Mouse (Mus musculus): ENCODE measurements at regions not wholly inside any gene's neighbourhood (a gene's known extent, or its start where the extent isn't known, plus 50 kb on each side); places are given as distances from the start of the nearest gene placed in this dataset.
A peak's percentile ranks its signal among the peaks of the same experiment; 100 is the strongest.

GRCm38 (mm10) chr19:21077771-21078548 lies 124.0 kb upstream of the Tmc1 start:
- no peak for DNase-seq (ENCODE audit: low spot score)

DNA sequence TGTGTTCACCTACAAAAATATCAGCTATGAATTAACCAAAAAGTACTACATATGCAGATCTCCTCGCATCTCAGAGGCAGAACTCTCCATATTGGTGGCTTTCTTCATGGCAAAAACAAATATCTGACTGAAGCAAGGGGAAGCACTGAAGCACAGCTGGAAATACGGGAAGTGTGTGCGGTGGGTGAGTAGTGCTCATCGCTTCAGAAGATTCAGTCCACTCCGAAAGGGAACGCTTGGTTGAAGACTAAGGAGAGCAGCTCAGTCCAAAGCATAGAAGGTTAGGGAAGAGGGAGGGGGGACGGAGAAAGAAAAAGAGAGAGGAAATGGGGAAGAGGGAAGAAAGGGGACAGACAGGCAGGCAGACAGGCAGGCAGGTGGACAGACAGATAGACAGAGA lies 114.4 kb upstream of the Tmc1 start:
- DNase-seq (ENCODE audit: low spot score) = no peak

GRCm38 (mm10) chr19:21066432-21067113 lies 112.6 kb upstream of the Tmc1 start:
- no peak for DNase-seq (ENCODE audit: low spot score)

DNA sequence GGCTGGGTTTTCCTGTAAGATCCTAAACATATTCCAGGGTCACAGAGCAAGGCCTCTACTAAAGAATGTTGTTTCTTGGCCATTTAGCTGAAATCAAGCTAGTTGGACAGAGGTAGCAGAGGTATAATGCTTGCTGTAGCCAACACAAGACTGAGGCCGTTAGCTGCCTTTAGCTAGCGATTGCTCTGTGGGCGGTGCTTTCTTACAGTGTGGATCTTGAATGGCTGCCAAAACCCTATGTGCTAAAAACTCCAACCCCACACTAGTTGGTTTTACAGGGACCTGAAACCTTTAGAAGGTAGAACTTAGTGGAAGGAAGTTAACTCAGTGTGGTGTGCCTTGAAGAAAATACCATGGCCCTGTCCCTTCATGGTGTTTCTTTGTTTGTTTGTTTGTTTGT lies 110.9 kb upstream of the Tmc1 start:
- no peak for DNase-seq (ENCODE audit: low spot score)

GRCm38 (mm10) chr19:21053597-21054544 lies 99.9 kb upstream of the Tmc1 start:
- peak; percentile 39 for DNase-seq (ENCODE audit: low spot score)

- no peak for DNase-seq (ENCODE audit: low spot score)
Measured at GRCm38 (mm10) chr19:21052771-21053170, 98.8 kb upstream of the Tmc1 start.

DNA sequence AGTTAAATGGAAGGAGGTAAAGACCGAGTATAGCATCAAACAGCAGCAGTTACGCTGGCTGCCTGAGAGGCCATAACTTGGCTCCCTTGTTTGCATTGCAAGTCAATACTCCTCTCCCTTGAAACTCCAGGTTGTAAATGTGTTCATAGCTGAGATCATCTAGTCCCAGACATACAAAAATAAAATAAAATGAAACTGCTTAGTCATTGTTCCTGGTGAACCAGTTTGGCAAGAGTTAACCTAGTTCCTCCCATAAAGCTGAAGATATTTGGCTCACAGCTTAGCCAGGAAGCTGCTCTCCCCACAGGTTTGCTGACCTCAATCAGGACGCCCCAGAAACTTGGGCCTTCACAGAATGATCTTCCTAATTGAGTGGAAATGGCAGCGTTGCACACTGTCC lies 97.9 kb upstream of the Tmc1 start:
- DNase-seq (ENCODE audit: low spot score) = no peak

- no peak for DNase-seq (ENCODE audit: low spot score)
Measured at GRCm38 (mm10) chr19:21050994-21051721, 97.2 kb upstream of the Tmc1 start.

- DNase-seq (ENCODE audit: low spot score) = no peak
Measured at GRCm38 (mm10) chr19:21049301-21049700, 95.3 kb upstream of the Tmc1 start.

- no peak for DNase-seq (ENCODE audit: low spot score)
Measured at GRCm38 (mm10) chr19:21045565-21045964, 91.6 kb upstream of the Tmc1 start.

DNA sequence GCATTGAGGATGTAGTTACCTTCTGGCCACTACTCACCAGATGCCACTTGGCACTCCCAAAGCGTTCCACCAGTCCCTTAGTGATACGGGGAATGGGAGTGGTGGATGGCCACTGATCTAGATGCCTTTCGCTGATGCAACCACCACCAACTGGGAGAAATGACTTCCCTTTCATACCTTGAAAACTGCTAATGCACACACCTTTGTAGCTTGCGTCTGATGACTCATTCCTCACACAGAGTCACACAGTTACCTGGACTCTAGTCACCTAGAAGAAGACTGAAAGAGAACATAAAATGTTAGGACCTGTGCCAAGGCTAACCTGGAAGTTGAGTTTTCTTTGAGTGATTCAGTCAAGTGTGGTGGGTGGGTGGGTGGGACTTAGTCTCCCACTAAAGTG lies 90.0 kb upstream of the Tmc1 start:
- DNase-seq (ENCODE audit: low spot score) = no peak

- no peak for DNase-seq (ENCODE audit: low spot score)
Measured at GRCm38 (mm10) chr19:21042536-21042935, 88.5 kb upstream of the Tmc1 start.

DNA sequence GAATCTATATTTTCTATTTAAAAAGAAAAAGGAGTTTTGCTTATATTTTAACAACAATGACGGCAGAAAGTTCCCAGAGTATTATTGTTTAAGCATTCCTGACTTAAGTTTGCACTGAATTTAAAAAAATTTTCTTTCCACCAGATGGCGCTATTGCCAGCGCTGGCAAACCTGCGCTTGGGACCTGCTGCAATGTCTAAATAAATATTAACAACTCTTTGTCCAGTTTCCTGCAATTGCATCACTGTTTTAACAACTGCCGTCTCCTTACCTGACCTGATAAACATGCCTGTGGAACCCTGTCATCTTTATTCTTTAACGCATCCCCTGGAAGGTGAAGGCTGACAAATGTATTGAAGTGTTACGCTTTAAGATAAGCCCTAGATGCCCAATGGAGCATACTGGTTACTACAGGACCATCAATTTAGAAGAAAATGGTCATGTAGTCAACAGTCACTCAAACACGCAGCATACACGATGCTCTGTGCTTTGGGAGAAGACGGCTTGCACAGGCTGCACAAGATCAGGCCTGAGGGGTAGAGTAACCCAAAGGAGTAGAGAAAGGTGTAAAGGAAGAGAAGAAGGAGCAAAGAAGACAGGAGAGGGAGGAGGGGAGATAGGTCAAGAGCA lies 83.6 kb upstream of the Tmc1 start:
- DNase-seq (ENCODE audit: low spot score) = peak; percentile 62

GRCm38 (mm10) chr19:21036507-21037425 lies 82.8 kb upstream of the Tmc1 start:
- peak; percentile 28 for DNase-seq (ENCODE audit: low spot score)

- DNase-seq (ENCODE audit: low spot score) = no peak
Measured at GRCm38 (mm10) chr19:21035505-21035904, 81.5 kb upstream of the Tmc1 start.

DNA sequence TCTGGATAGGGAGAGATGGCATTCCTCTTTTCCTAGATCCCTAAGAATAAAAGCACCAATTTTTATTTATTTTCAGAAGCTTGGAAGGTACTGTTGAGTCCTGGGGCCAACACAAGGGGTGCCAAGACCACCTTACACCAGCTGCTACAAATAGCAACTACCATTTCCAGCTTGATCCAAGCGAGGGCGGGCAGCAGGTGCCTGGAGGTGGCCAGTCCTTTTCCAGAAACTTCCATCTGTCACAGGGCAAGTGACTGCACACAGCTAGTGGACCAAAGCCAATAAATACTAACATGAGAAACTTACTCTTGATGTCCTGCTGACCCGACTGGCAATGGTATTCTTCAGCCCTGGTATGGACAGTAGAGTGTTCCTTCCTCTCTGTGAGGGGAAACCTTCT lies 80.0 kb upstream of the Tmc1 start:
- no peak for DNase-seq (ENCODE audit: low spot score)

DNA sequence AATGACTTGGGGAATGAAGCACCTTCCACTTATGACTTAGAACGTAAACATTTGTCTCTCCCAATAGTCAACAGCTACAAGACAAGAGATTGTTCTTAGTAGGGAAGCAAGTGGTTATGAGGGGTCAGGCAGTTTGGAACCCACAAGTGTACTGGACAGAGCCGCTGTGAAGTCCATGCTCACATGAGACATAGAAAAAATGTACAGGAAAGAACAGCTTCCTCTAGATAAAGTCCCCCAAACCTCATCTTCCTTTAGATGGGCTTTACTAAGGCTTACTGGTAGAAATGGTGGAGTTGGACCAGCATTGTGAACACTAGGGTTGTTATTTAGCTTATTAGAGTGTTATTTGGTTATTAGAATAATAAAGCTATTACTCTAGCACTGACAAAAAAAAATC lies 78.6 kb upstream of the Tmc1 start:
- DNase-seq (ENCODE audit: low spot score) = no peak

- DNase-seq (ENCODE audit: low spot score) = no peak
Measured at GRCm38 (mm10) chr19:21031768-21032308, 77.8 kb upstream of the Tmc1 start.

- no peak for DNase-seq (ENCODE audit: low spot score)
Measured at GRCm38 (mm10) chr19:21030971-21031370, 77.0 kb upstream of the Tmc1 start.

- no peak for DNase-seq (ENCODE audit: low spot score)
Measured at GRCm38 (mm10) chr19:21028981-21029380, 75.0 kb upstream of the Tmc1 start.

Measured in embryo, embryonic 10 days (tissue).